In genomic region chr1:69691946-69692345, GRCm38 (mm10) we compare ENCODE assay signal across 18 mouse cellular contexts. TPM values are rescaled to one million over a fixed set of nuclear protein-coding genes. Genes with fewer than 3 reads are reported as not detected.
DNase-seq lines count a peak whose midpoint lies in the region; ATAC-seq lines count a peak whose summit lies in the region.
"Had no signal": no experiment of that assay in that cellular context is flagged by ENCODE, and none has a peak within 500 bp of the region (broad histone marks: within the 10 kb centered on the region; RNA-seq: fewer than 3 reads in every experiment).

No protein-coding gene starts in this region.

- peak; percentile 51 for ATAC-seq in CD4-positive, CD25-positive, alpha-beta regulatory T cell, adult 4 months
- ATAC-seq in activated CD4-positive, CD25-positive, alpha-beta regulatory T cell, adult 4 months: peak; percentile 60
- ATAC-seq in megakaryocyte-erythroid progenitor cell, adult 5-6 weeks (replicated peaks; ENCODE audit: low FRiP score, low TSS enrichment, poor library complexity, severe bottlenecking): 0 out of 2 replicates have a peak, but pooled peaks have one; percentile 9
- ATAC-seq: forebrain, embryonic 13.5 days; forebrain, embryonic 16.5 days; hindbrain, embryonic 16.5 days; intestine, postnatal 0 days; Patski had no signal

- DNase-seq in layer of hippocampus, adult 9-10 months (ENCODE audit: low spot score): no peak
- DNase-seq in adrenal gland, postnatal 4 days (ENCODE audit: low spot score in 2 of 2): no peak
- DNase-seq in ovary, postnatal 14 days (ENCODE audit: low spot score): no peak
- DNase-seq: adrenal gland, adult 2 months; adrenal gland, postnatal 14 days; cerebellum, adult 11-12 months; cerebellum, adult 8-10 months; cerebellum, postnatal 14 days; gastrocnemius, postnatal 10 days; gastrocnemius, postnatal 36 days had no signal

RNA-seq across cellular contexts. Expression of gene Ikzf2, which starts 4.9 kb away (rescaled TPM):
- 100 to 1,000 TPM; 591 to 626 TPM for polyA plus RNA-seq in CD4-positive, CD25-positive, alpha-beta regulatory T cell, adult 4 months (2017; shearing (Covaris generic))
- polyA plus RNA-seq in activated CD4-positive, CD25-positive, alpha-beta regulatory T cell, adult 4 months (2017; shearing (Covaris generic)): 100 to 1,000 TPM; 457 to 622 TPM
- total RNA-seq in megakaryocyte-erythroid progenitor cell, adult 5-6 weeks (2014; fragmentation: Nextera tagmentation): 13.0 and 23.5 TPM in 2 replicates
- 9.6 and 27.9 TPM in 2 replicates for total RNA-seq in megakaryocyte-erythroid progenitor cell, adult 5-6 weeks (2017)
- 10 to 100 TPM; 11.3 to 11.7 TPM for total RNA-seq in adrenal gland, postnatal 4 days (2021)

Comparison
In these comparisons a context has a peak if more than half of its experiments do, and no peak if none do; other contexts are left out.
1. ATAC-seq: peak in every context shown above with its lines; median percentile 60 in activated CD4-positive, CD25-positive, alpha-beta regulatory T cell, adult 4 months; 51 in CD4-positive, CD25-positive, alpha-beta regulatory T cell, adult 4 months; 9 in megakaryocyte-erythroid progenitor cell, adult 5-6 weeks.